Mouse (Mus musculus) erythroblast, embryonic 14.5 days (primary cell): ENCODE results near the gene Abhd11.

Experiments
- GATA1 ChIP-seq: IDR thresholded peaks from 2 replicates; pipeline ENCODE4 v1.6.1; 2012; ENCODE audit warnings: low read length, inconsistent platforms, mixed read lengths
- TAL1 ChIP-seq: IDR thresholded peaks from 3 replicates; pipeline ENCODE4 v1.6.1; 2012; ENCODE audit warnings: low read length, inconsistent platforms, mixed read lengths

- TF ChIP-seq GATA1, result no peak
- no peak for TF ChIP-seq TAL1
Observed at GRCm38 (mm10) chr5:134967164-134967944, 41.6 kb upstream of the Abhd11 start.
